Mouse (Mus musculus): Measurements from ENCODE around the gene Ss18l1. TPM values are rescaled to one million over a fixed set of nuclear protein-coding genes. Genes with fewer than 3 reads are reported as not detected.

Gene Ss18l1
- total and polyA plus RNA-seq, 3 experiments, result 2.0 to 3.0 (median 2.1) TPM

DNA sequence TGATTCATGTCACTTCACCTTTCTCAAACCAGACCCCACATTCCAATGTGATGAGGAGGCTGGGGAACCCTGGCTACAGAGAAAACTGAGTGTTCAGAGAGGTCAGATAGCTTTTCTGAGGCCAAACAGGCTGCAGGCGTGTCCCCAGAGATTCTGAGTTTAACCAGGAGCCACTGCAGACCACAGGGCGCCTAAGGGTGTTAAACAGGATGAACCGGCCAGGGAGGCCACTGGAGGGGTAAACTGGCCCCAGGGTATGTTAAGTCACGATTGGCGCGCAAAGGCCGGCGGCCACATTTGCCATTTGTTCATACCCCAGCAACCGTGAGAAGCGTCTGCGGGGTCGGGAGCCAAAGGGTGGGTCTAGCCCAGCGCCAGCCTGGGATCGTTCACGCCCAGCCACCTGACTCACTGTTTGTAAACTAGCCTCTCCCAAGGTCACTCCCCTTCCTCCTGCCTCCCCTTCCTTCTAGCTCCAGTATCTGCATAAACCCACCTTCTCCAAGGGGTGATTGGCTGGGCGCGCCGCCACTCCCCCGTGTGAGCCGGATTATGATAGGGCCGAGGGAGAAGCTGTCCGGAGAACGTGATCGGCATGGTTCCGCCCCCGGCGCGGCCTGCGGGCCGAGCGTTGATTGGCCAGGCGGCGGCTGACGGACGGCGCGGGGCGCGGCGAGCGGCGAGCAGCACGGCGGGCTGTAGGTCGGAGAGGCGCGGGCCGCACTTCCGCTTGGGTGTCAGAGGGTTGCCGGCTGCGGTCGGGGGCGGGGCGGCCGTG is 76.5 kb downstream of the Ss18l1 start, which contains the start of gene Osbpl2:
Osbpl2 (plus strand) TSS at position 646 of the 778 bp plus-strand sequence.
- Histone ChIP-seq H3K4me3 (replicated peaks in 1 of 3; ENCODE audit: low read depth in 2 of 3, low read length in 2 of 3, poor library complexity in 1 of 3) (peak within 1 kb of the TSS; percentile 69 to 94 (median 93)), H3K4me2 (ENCODE audit: insufficient read depth, low read depth, poor library complexity, severe bottlenecking) (peak within 1 kb of the TSS; percentile 91), H3K9me3 (replicated peaks; ENCODE audit: low read length) (no peaks in the 10 kb centered on the region), H3K79me2 (replicated peaks; ENCODE audit: control insufficient read depth, extremely low read depth, insufficient read depth, poor library complexity, severe bottlenecking) (no peaks in the 10 kb centered on the region; the same call in 1 of the 2 replicates), H3K4me1 (ENCODE audit: control insufficient read depth in 1 of 2, insufficient read depth in 2 of 2) (peaks cover 14 to 28% of the 10 kb centered on the region in 2 experiments), H3K36me3 (replicated peaks in 1 of 2; ENCODE audit: control insufficient read depth in 1 of 2, insufficient read depth in 1 of 2, low read length in 1 of 2) (peaks cover 3 to 10% of the 10 kb centered on the region in 2 experiments), H3K27me3 (replicated peaks) (peaks cover 44% of the 10 kb centered on the region), H3K9ac (ENCODE audit: insufficient read depth, low read depth) (peak within 1 kb of the TSS; percentile 75), H3K27ac (ENCODE audit: insufficient read depth, low read depth) (peak within 1 kb of the TSS; percentile 5; the same call in 1 of the 2 replicates)
- peak; percentile 98 for DNase-seq (ENCODE audit: extremely low read depth)
- peak; percentile 86 for TF ChIP-seq CHD2 (IDR thresholded peaks at IDR 0.05; ENCODE audit: low read length)
- no peak for TF ChIP-seq CTCF (conservative IDR thresholded peaks at IDR 0.05 in 1 of 2, IDR thresholded peaks at IDR 0.05 in 1 of 2; ENCODE audit: low read depth in 2 of 2, low read length in 2 of 2)
- TF ChIP-seq EP300 (IDR thresholded peaks at IDR 0.05; ENCODE audit: low read length), result no peak
- TF ChIP-seq ELF1 (IDR thresholded peaks at IDR 0.05; ENCODE audit: low read depth, low read length), result peak; percentile 86
- TF ChIP-seq MAZ (IDR thresholded peaks at IDR 0.05; ENCODE audit: low read depth, low read length), result no peak
- TF ChIP-seq IRF4 (IDR thresholded peaks at IDR 0.05; ENCODE audit: low read depth, low read length), result no peak
- no peak for TF ChIP-seq ZC3H11A (IDR thresholded peaks at IDR 0.05; ENCODE audit: low read depth, low read length)
- no peak for TF ChIP-seq USF2 (conservative IDR thresholded peaks at IDR 0.05; ENCODE audit: low read depth, low read length)
- TF ChIP-seq MYC (IDR thresholded peaks at IDR 0.05; ENCODE audit: low read depth, low read length), result no peak
- TF ChIP-seq BHLHE40 (IDR thresholded peaks at IDR 0.05; ENCODE audit: low read depth, low read length), result peak; percentile 93
- peak; percentile 88 for TF ChIP-seq MAX (IDR thresholded peaks at IDR 0.05; ENCODE audit: low read length)
- no peak for TF ChIP-seq ZKSCAN1 (IDR thresholded peaks at IDR 0.05; ENCODE audit: borderline replicate concordance, low read depth, low read length)
- no peak for TF ChIP-seq E2F4 (IDR thresholded peaks at IDR 0.05; ENCODE audit: insufficient replicate concordance, low read depth, low read length)
- TF ChIP-seq RAD21 (IDR thresholded peaks at IDR 0.05; ENCODE audit: low read depth, low read length), result no peak
- no peak for TF ChIP-seq JUN (IDR thresholded peaks at IDR 0.05; ENCODE audit: insufficient read depth, low read depth, low read length)
- TF ChIP-seq POLR2A (IDR thresholded peaks at IDR 0.05; ENCODE audit: low read depth, low read length), result peak; percentile 63; the same call in 1 of the 2 replicates
- TF ChIP-seq NELFE (IDR thresholded peaks at IDR 0.05; ENCODE audit: low read depth, low read length), result no peak
- TF ChIP-seq ZMIZ1 (IDR thresholded peaks at IDR 0.05; ENCODE audit: low read depth, low read length), result peak; percentile 70
- no peak for TF ChIP-seq MAFK (IDR thresholded peaks at IDR 0.05; ENCODE audit: insufficient replicate concordance, low read length)
- TF ChIP-seq UBTF (IDR thresholded peaks at IDR 0.05; ENCODE audit: low read depth, low read length), result 0 out of 2 replicates have a peak, but pooled peaks have one; percentile 54
- TF ChIP-seq MEF2A (IDR thresholded peaks at IDR 0.05; ENCODE audit: borderline replicate concordance, low read depth, low read length), result no peak
- no peak for TF ChIP-seq ZNF384 (IDR thresholded peaks at IDR 0.05; ENCODE audit: low read depth, low read length)
- peak; percentile 78 for TF ChIP-seq MXI1 (IDR thresholded peaks at IDR 0.05; ENCODE audit: low read depth, low read length)
- TF ChIP-seq KAT2A (IDR thresholded peaks at IDR 0.05; ENCODE audit: insufficient replicate concordance, low read length), result 0 out of 2 replicates have a peak, but pooled peaks have one; percentile 45
- peak; percentile 50 for TF ChIP-seq USF1 (IDR thresholded peaks at IDR 0.05; ENCODE audit: low read depth, low read length)
- TF ChIP-seq TCF12 (IDR thresholded peaks at IDR 0.05; ENCODE audit: low read depth, low read length), result peak; percentile 59
- no peak for TF ChIP-seq POLR2AphosphoS2 (IDR thresholded peaks at IDR 0.05; ENCODE audit: low read depth, low read length)
- no peak for TF ChIP-seq CHD1 (IDR thresholded peaks at IDR 0.05; ENCODE audit: low read depth, low read length)
- no peak for TF ChIP-seq JUND (conservative IDR thresholded peaks at IDR 0.05; ENCODE audit: low read depth, low read length)
- peak; percentile 47 for TF ChIP-seq HCFC1 (IDR thresholded peaks at IDR 0.05; ENCODE audit: low read depth, low read length)
- TF ChIP-seq RCOR1 (conservative IDR thresholded peaks at IDR 0.05; ENCODE audit: low read depth, low read length), result no peak
- peak; percentile 53; the same call in 1 of the 2 replicates for TF ChIP-seq NRF1 (IDR thresholded peaks at IDR 0.05; ENCODE audit: low read depth, low read length)
- no peak for TF ChIP-seq SMC3 (IDR thresholded peaks at IDR 0.05; ENCODE audit: low read depth, low read length)
- TF ChIP-seq PAX5 (IDR thresholded peaks at IDR 0.05; ENCODE audit: low read length), result no peak
- peak; percentile 97 for TF ChIP-seq SIN3A (IDR thresholded peaks at IDR 0.05; ENCODE audit: low read length)
- dilution Hi-C loops (cut with MboI; ENCODE audit: extremely low pct_ligation_motif_present, extremely low pct_unique_long_range_greater_than_20kb, low sequenced_read_pairs) (no loop called here), in situ Hi-C loops (cut with MboI; ENCODE audit: low pct_ligation_motif_present, low pct_unique_long_range_greater_than_20kb, low sequenced_read_pairs) (no loop called here)
